Mouse (Mus musculus) v-Abl transformed pro-B cells (cell line): ENCODE results near the gene Npl.
"Not testable (repeated sequence)": the region's sequence is repeated elsewhere in the genome, so short reads cannot be mapped to it uniquely, and the experiment has no call there.

Experiments used
- in situ Hi-C, 2 experiments: fragments of 400-800 bp; cut with MboI; formaldehyde crosslinking; loops; one replicate each; pipeline ENCODE4 v1.15.1; 2025; ENCODE audit not compliant: unreplicated experiment in 2 of 2

Npl gene

DNA sequence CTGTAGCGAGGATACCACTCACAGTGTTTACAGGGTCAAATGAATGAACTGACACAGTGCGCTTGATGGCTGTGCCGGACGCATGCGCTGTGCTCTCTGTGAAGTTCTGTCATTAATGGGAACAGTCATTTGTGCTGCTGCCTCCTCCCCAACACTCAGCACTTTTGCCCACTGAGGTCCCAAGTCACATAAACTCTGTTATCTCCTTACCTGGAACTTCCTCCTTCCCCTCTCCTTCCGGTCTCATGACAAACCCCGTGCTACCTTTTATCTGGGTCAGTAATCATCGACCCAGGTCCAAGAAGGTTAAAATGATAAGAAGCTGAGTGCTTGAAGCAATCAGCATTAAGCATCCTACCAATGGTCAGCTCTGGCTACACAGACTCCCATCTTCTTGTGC, 2.3 kb downstream of the Npl start:
- in situ Hi-C loops = loop anchor here in 1 of 2 experiments (10.0 kb wide), 1 partner anchor 627 kb away; no protein-coding TSS in a partner anchor

- in situ Hi-C loops = loop anchor here in 1 of 2 experiments (10.0 kb wide), 1 partner anchor 630 kb away; no protein-coding TSS in a partner anchor
Observed at GRCm38 (mm10) chr1:153545196-153545595, 4.6 kb downstream of the Npl start.

DNA sequence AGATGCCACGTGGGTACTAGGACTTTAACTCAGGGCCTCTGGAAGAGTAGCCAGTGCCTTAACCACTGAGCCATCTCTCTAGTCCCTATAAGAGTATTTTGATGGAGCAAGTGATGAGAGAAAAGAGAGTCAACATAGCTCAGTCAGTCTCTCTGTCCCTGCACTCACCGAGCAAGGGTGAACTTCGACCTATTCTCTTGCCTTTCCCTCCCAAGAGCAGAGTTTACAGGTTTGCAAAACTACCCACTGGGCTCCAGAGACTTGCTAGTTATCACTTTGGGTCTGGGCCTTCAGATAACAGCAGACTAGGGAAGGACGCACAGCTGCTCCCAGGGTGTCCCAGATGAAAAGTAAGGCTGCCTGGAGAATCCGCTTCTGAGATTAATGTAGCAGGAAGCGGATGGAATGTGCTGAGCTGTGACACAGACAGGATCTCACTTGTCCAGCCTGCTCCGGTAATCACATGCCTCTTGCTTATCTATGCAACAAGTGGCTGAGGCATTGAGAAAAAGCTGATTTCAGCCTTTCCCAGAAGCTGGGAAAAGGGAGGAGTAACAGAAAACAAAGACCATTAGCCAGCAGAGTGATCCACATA, 7.0 kb downstream of the Npl start:
- in situ Hi-C loops = loop anchor here in 1 of 2 experiments (10.0 kb wide), 1 partner anchor 632 kb away; no protein-coding TSS in a partner anchor

GRCm38 (mm10) chr1:153540753-153541152, 9.1 kb downstream of the Npl start:
- in situ Hi-C loops = loop anchor here in 1 of 2 experiments (10.0 kb wide), 1 partner anchor 634 kb away; no protein-coding TSS in a partner anchor

- in situ Hi-C loops = loop anchor here in 1 of 2 experiments (10.0 kb wide), 1 partner anchor 635 kb away; no protein-coding TSS in a partner anchor
Observed at GRCm38 (mm10) chr1:153539739-153540333, 10.0 kb downstream of the Npl start.

- in situ Hi-C loops = no loop called here
Observed at GRCm38 (mm10) chr1:153535611-153536010, 14.2 kb downstream of the Npl start.

- in situ Hi-C loops = not testable (repeated sequence)
Observed at GRCm38 (mm10) chr1:153532896-153533295, 16.9 kb downstream of the Npl start.

- in situ Hi-C loops = no loop called here
Observed at GRCm38 (mm10) chr1:153532234-153532841, 17.5 kb downstream of the Npl start.

DNA sequence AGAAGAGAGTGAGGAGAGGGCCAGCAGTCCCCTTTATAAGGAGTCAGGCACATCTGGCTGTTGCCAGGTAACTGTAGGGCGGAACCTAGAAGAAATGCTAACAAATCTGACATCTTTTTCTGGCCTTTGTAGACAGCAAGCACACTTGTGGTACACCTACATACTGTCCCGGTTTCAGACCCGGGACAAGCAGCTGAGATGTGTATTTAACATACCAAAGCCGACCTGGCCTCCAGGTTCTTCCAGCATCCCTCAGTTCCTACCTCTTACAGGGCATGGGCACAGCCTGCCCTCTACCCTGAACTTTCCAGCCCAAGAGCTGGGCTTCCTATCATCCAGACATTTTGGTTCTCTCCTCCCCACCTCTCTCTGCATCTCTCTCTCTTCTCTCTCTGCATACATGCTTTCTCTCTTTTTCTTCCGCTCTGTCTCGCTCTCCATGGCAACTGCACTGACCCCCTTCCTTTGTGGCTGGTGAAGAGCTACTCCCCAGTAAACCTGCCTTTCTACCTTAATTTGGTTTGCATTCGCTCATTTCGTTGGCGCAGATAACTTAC, 18.1 kb downstream of the Npl start:
- in situ Hi-C loops = no loop called here

- in situ Hi-C loops = no loop called here
Observed at GRCm38 (mm10) chr1:153522116-153522515, 27.7 kb downstream of the Npl start.

DNA sequence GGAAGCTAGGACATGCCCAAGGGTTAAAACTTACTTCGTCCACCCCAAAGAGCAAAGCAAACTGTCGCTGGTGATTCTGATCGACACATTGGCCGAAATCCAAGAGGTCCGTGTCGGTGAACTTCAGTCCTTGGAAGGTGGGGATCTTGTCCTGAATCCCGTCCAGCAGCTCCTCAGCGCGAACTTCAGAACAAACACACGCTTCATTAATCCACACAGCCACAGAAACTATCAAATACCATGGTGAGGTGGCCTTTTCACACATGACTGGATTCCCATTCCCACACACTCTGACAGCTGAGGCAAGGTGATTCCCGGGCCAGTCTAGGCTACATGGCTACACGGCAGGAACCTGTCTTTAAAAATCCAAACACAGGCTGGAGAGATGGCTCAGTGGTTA, 34.5 kb downstream of the Npl start:
- in situ Hi-C loops = no loop called here

GRCm38 (mm10) chr1:153510330-153511009, 39.4 kb downstream of the Npl start:
- in situ Hi-C loops = no loop called here

- in situ Hi-C loops = not testable (repeated sequence)
Observed at GRCm38 (mm10) chr1:153509569-153509968, 40.3 kb downstream of the Npl start.

DNA sequence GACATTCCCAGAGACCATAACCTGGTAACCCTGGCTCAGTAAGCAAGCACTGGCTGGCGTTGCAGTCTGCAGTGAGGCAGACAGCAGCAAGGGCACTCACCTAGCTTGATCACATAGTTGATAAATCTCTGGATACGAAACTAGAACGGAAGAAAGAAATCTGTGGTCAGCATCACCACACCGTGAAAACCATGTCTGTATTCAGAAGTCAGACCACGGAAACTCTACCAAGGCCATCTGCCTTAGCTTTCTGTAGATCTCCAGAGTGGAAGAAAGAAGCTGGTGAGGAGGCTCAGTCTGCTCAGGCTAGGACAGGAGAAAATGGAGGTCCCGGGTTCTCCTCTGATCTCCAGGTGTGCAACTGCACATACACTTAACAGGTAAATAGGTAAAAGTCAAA, 40.8 kb downstream of the Npl start:
- in situ Hi-C loops = no loop called here

- in situ Hi-C loops = no loop called here
Observed at GRCm38 (mm10) chr1:153506266-153506665, 43.6 kb downstream of the Npl start.

DNA sequence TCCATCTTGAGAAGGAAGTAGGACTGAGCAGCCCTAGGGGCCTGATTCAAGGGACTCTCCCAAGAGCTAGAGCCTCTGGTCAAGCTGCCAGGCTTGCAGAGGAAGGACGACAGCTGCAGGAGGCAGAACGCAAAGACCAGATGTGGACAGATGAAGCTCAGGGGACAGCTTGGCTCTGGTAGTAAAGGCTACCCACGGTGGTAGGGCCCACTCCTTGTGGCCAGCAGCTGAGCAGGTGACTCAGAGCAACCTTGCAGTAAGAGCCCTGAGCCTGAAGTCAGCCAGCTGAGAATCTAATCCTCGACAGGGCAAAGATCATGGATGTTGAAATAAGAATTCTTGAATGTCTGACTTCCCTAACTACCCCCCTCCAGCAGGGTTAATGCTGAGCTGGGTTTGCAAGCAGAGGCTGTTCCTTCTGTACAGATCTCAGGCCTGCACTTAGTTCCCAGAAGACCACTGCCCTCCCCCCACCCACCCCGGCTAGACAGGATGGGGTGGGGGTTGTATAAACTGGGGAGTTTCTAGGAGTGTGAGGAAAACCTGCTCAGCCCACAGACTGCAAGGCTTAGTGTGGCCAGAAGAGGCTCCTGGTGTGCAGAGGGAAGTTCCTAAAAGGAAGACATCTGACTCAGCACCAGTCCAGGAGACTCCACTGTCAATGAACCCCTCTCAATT, 48.1 kb downstream of the Npl start:
- in situ Hi-C loops = no loop called here

DNA sequence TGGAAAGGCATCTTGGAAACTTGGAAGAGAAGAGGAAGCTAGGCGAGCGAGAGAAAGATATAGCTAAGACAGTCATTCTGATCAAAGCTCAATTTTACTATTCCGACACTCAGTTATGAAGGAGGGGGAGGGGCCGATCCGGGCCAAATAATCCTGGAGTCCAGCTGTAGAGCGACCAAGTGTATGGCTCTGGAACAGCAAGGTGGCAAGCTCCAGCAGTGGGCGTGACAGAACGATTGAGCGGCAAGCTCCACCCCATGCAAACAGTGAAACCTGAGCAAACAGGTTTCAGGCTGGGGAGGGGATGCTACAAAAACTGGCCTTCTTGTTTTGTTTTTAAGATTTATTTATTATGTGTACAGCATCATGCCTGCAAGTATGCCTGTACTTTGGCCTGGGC, 49.8 kb downstream of the Npl start:
- in situ Hi-C loops = no loop called here

- in situ Hi-C loops = no loop called here
Observed at GRCm38 (mm10) chr1:153496030-153496429, 53.8 kb downstream of the Npl start.

- in situ Hi-C loops = no loop called here
Observed at GRCm38 (mm10) chr1:153493931-153494330, 55.9 kb downstream of the Npl start.

DNA sequence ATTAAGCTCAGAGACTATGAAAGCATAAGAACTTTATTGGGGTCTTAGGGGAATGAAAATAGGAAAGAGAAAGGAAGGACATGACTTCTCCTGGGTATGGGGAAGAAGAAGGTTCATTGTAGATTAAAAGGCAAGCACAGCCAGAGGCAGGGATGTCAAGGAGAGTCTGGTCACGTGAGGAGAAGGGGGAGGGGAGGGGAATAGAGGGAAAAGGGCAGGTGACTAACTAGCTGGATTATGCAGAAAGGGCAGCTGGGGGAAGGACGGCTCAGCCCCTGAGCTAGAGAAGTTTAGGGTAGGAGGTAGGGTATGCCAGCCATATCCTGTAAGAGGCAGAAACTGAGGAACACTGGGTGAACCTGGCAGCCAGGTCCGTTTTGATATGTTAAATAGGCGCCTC, 56.5 kb downstream of the Npl start:
- in situ Hi-C loops = no loop called here
